Comparison of ENCODE assay signal across 8 mouse cellular contexts in the genomic region with DNA sequence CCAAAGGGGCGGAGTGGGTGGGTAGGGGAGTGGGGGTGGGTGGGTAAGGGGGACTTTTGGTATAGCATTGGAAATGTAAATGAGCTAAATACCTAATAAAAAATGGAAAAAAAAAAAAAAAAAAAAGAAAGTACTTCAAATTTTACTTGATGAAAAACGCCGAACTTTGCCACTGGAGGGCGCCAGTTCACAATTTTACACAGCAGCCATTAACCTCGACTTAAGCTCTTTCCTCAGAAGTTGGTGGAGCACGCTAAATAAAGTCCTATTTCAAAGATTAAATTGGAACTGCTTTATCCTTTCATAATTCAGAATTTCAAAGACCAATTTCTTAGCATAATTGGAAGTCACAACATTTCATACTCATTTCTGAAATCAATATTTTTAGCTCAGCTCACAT.
DNase-seq lines count a peak whose midpoint lies in the region; ATAC-seq and TF ChIP-seq lines count a peak whose summit lies in the region.
"Not testable (repeated sequence)": the region's sequence is repeated elsewhere in the genome, so short reads cannot be mapped to it uniquely, and the experiment has no call there.

No protein-coding gene starts in this region.

- H3K4me3 ChIP-seq in ES-E14 (ENCODE audit: insufficient read depth in 1 of 2, low read depth in 1 of 2, low read length in 2 of 2, poor library complexity in 1 of 2, severe bottlenecking in 1 of 2); embryonic facial prominence, embryonic 11.5 days (ENCODE audit: low read depth, low read length); left cerebral cortex, adult 2 months: not testable (repeated sequence)

- intact Hi-C loops in left cerebral cortex, adult 2 months (cut with DNase I): loop anchor here (10.0 kb wide), 4 partner anchors 144 to 1624 kb away; no protein-coding TSS in a partner anchor

- H3K27me3 ChIP-seq in embryonic facial prominence, embryonic 11.5 days (ENCODE audit: control insufficient read depth, insufficient read depth, low read length): not testable (repeated sequence)

- H3K36me3 ChIP-seq in ES-E14 (ENCODE audit: control insufficient read depth, insufficient read depth, low read length, poor library complexity, severe bottlenecking); embryonic facial prominence, embryonic 11.5 days (replicated peaks; ENCODE audit: control insufficient read depth, insufficient read depth, low read depth, low read length): not testable (repeated sequence)

- in situ Hi-C loops in ES-E14 (cut with MboI; ENCODE audit: low sequenced_read_pairs in 2 of 2, unreplicated experiment in 2 of 2): not testable (repeated sequence)

- WGBS in embryonic facial prominence, embryonic 11.5 days: 13% methylated on average over 5 of the region's 6 CpGs

- peak; percentile 42 for DNase-seq in ES-E14 (ENCODE audit: low read depth, low spot score)
- DNase-seq in brain, embryonic 18.5 days (ENCODE audit: low read depth, low spot score): peak; percentile 67
- DNase-seq in embryonic facial prominence, embryonic 11.5 days (ENCODE audit: low spot score): peak; percentile 81
- peak; percentile 27 to 63 for DNase-seq in gastrocnemius, postnatal 4 days (ENCODE audit: low spot score in 2 of 2)
- peak; percentile 55 for DNase-seq in kidney, adult 9 months
- peak; percentile 64 to 72 for DNase-seq in left cerebral cortex, adult 2 months (ENCODE audit: extremely low spot score in 1 of 2, low spot score in 2 of 2)
- DNase-seq in lung, postnatal 25 days (ENCODE audit: low spot score): peak; percentile 25
- peak; percentile 83 to 88 for DNase-seq in right cerebral cortex, postnatal 10 days (ENCODE audit: low spot score in 2 of 2)

- not testable (repeated sequence) for ATAC-seq in embryonic facial prominence, embryonic 11.5 days (replicated peaks; ENCODE audit: insufficient number of reproducible peaks, low FRiP score, low TSS enrichment, low read depth)

- not testable (repeated sequence) for H3K4me1 ChIP-seq in ES-E14 (ENCODE audit: control insufficient read depth in 2 of 2, insufficient read depth in 2 of 2, low read length in 2 of 2, poor library complexity in 1 of 2); embryonic facial prominence, embryonic 11.5 days (ENCODE audit: control insufficient read depth, insufficient read depth, low read length)

- not testable (repeated sequence) for H3K9ac ChIP-seq in ES-E14 (ENCODE audit: insufficient read depth, low read depth, low read length, poor library complexity, severe bottlenecking); embryonic facial prominence, embryonic 11.5 days (replicated peaks; ENCODE audit: low read length)

- H3K4me2 ChIP-seq in embryonic facial prominence, embryonic 11.5 days (ENCODE audit: low read depth, low read length): not testable (repeated sequence)

- H3K27ac ChIP-seq in ES-E14 (ENCODE audit: insufficient read depth, low read depth, low read length, poor library complexity, severe bottlenecking); embryonic facial prominence, embryonic 11.5 days (replicated peaks; ENCODE audit: low read depth, low read length); left cerebral cortex, adult 2 months: not testable (repeated sequence)

- TF ChIP-seq CTCF in left cerebral cortex, adult 2 months (IDR thresholded peaks at IDR 0.05): peak; percentile 56

- not testable (repeated sequence) for H3K9me3 ChIP-seq in ES-E14 (ENCODE audit: control insufficient read depth, insufficient read depth, low read depth, low read length); embryonic facial prominence, embryonic 11.5 days (replicated peaks; ENCODE audit: control insufficient read depth, low read length)

TF ChIP-seq in ES-E14, 5 proteins besides CTCF, POLR2A, EP300 and RAD21:
- peak; percentile 86 for TF ChIP-seq ZNF384 (IDR thresholded peaks at IDR 0.05; ENCODE audit: low read depth, low read length)

Comparison
In these comparisons a context has a peak if more than half of its experiments do, and no peak if none do; other contexts are left out.
1. DNase-seq: peak in every context shown above with its lines; median percentile 86 in right cerebral cortex, postnatal 10 days; 81 in embryonic facial prominence, embryonic 11.5 days; 68 in left cerebral cortex, adult 2 months; 67 in brain, embryonic 18.5 days; 55 in kidney, adult 9 months; 45 in gastrocnemius, postnatal 4 days; 42 in ES-E14; 25 in lung, postnatal 25 days.